Comparison of ENCODE assay signal across 9 mouse cellular contexts in genomic region chr14:105815827-105816226, GRCm38 (mm10).
DNase-seq lines count a peak whose midpoint lies in the region; ATAC-seq lines count a peak whose summit lies in the region.
"Had no signal": no experiment of that assay in that cellular context is flagged by ENCODE, and none has a peak within 500 bp of the region (broad histone marks: within the 10 kb centered on the region; RNA-seq: fewer than 3 reads in every experiment).

No protein-coding gene starts in this region.

- WGBS in heart, embryonic 15.5 days, result 15% methylated on average over 6 of the region's 6 CpGs
- 28% methylated on average over 6 of the region's 6 CpGs for WGBS in embryonic facial prominence, embryonic 12.5 days

- H3K4me3 ChIP-seq in heart, embryonic 15.5 days, result peak overlapping the region; percentile 9
- no peak overlapping the region for H3K4me3 ChIP-seq in embryonic facial prominence, embryonic 12.5 days

- peak overlapping the region; percentile 52 for H3K4me2 ChIP-seq in heart, embryonic 15.5 days
- 0 out of 2 replicates have a peak overlapping the region, but pooled peaks have one; percentile 19 for H3K4me2 ChIP-seq in embryonic facial prominence, embryonic 12.5 days (replicated peaks)

- ATAC-seq in heart, embryonic 15.5 days (replicated peaks; ENCODE audit: insufficient number of reproducible peaks, insufficient read depth, low FRiP score, low read depth), result no peak
- no peak for ATAC-seq in embryonic facial prominence, embryonic 12.5 days (ENCODE audit: insufficient number of reproducible peaks, insufficient read depth, low FRiP score, low TSS enrichment)
- 0 out of 2 replicates have a peak, but pooled peaks have one; percentile 5 for ATAC-seq in megakaryocyte, adult 5-6 weeks (ENCODE audit: poor library complexity, severe bottlenecking)

- no peak for DNase-seq in heart, adult 8-10 months (ENCODE audit: low spot score)
- peak; percentile 77 to 83 for DNase-seq in kidney, adult 8-10 months
- DNase-seq in urinary bladder, postnatal 36 days (ENCODE audit: low spot score in 2 of 2), result no peak
- DNase-seq in urinary bladder, postnatal 4 days (ENCODE audit: low spot score in 2 of 2), result no peak
- no peak for DNase-seq in left cerebral cortex, postnatal 10 days (ENCODE audit: extremely low spot score in 1 of 2, low spot score in 2 of 2)

- H3K9me3 ChIP-seq in heart, embryonic 15.5 days (replicated peaks), result no peaks in the 10 kb centered on the region
- no peaks in the 10 kb centered on the region for H3K9me3 ChIP-seq in embryonic facial prominence, embryonic 12.5 days

- intact Hi-C loops in left cerebral cortex, postnatal 10 days (cut with DNase I), result no loop called here

- H3K27me3 ChIP-seq in heart, embryonic 15.5 days, result no peaks in the 10 kb centered on the region
- H3K27me3 ChIP-seq in embryonic facial prominence, embryonic 12.5 days, result no peaks in the 10 kb centered on the region

- H3K36me3 ChIP-seq in heart, embryonic 15.5 days, result no peaks in the 10 kb centered on the region
- no peaks in the 10 kb centered on the region for H3K36me3 ChIP-seq in embryonic facial prominence, embryonic 12.5 days
- H3K36me3 ChIP-seq: G1E had no signal

- H3K4me1 ChIP-seq in heart, embryonic 15.5 days (replicated peaks), result 0 out of 2 replicates have a peak, but pooled peaks cover 5% of the 10 kb centered on the region
- H3K4me1 ChIP-seq in embryonic facial prominence, embryonic 12.5 days, result no peaks in the 10 kb centered on the region

- H3K27ac ChIP-seq in heart, embryonic 15.5 days, result no peak overlapping the region
- H3K27ac ChIP-seq in embryonic facial prominence, embryonic 12.5 days, result no peak overlapping the region

- no peak overlapping the region for H3K9ac ChIP-seq in heart, embryonic 15.5 days
- H3K9ac ChIP-seq in embryonic facial prominence, embryonic 12.5 days, result no peak overlapping the region

Comparison
In these comparisons a context has a peak if more than half of its experiments do, and no peak if none do; other contexts are left out.
1. DNase-seq: peak in kidney, adult 8-10 months (2 of 2); none in heart, adult 8-10 months (single experiment), urinary bladder, postnatal 36 days (0 of 2), urinary bladder, postnatal 4 days (0 of 2) and left cerebral cortex, postnatal 10 days (0 of 2).